Mouse (Mus musculus): ENCODE data around the gene Prmt9. TPM values are rescaled to one million over a fixed set of nuclear protein-coding genes. Genes with fewer than 3 reads are reported as not detected.

The Prmt9 gene
- total RNA-seq, 2 experiments from 2014 or later, result 4.7 to 5.4 TPM

DNA sequence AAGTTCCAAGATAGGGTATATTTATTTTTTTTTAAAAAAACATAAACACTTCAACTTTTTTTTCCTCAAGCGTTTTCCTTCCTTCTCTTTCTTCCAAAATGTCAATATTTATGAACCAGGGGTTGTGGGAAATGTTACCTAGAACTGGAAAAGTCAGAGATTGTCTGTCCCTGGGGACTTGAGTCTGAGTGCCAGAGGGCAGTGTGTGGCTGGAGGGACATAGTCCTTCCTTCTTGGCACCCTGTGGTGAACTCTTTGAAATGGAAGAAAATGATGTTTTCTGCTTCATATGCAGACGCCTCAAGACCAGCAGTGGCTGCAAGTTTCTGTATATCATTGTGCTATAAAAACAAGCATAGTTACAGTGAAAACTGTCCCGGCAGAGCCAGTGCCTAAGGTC lies 81.5 kb downstream of the Prmt9 start:
- ATAC-seq (replicated peaks; ENCODE audit: low FRiP score, poor library complexity, severe bottlenecking), result no peak

Other genes with a start within 250 kb of the Prmt9 start
- gene Arhgap10, start 31.4 kb upstream of the Prmt9 start, total RNA-seq (2015; ENCODE audit: low replicate concordance), result 2.1 and 2.3 TPM in 2 replicates
- 2.6 and 3.2 TPM in 2 replicates for gene Arhgap10, start 31.4 kb upstream of the Prmt9 start, total RNA-seq (2017; ENCODE audit: low replicate concordance)
- gene Tmem184c, start 61.3 kb downstream of the Prmt9 start, total RNA-seq (2015; ENCODE audit: low replicate concordance), result 1.5 and 3.5 TPM in 2 replicates
- 6.3 and 9.6 TPM in 2 replicates for gene Tmem184c, start 61.3 kb downstream of the Prmt9 start, total RNA-seq (2017; ENCODE audit: low replicate concordance)
- gene Ednra, start 175.1 kb downstream of the Prmt9 start, total RNA-seq (2015; ENCODE audit: low replicate concordance), result 0.77 and 1.5 TPM in 2 replicates
- gene Ednra, start 175.1 kb downstream of the Prmt9 start, total RNA-seq (2017; ENCODE audit: low replicate concordance), result 0.17 and 0.42 TPM in 2 replicates

All from erythroblast, adult 5-6 weeks (primary cell).